Mouse (Mus musculus) lung, postnatal 0 days (tissue): ENCODE data around the gene Nr5a2.

Source experiments
- CTCF ChIP-seq: IDR thresholded peaks from 2 replicates; pipeline ENCODE4 v1.5.1; 2016; ENCODE audit warnings: antibody characterized with exemption, mild to moderate bottlenecking
- EP300 ChIP-seq: IDR thresholded peaks from 2 replicates; pipeline ENCODE4 v1.6.1; 2016; ENCODE audit warnings: antibody characterized with exemption, mild to moderate bottlenecking, control low read depth

DNA sequence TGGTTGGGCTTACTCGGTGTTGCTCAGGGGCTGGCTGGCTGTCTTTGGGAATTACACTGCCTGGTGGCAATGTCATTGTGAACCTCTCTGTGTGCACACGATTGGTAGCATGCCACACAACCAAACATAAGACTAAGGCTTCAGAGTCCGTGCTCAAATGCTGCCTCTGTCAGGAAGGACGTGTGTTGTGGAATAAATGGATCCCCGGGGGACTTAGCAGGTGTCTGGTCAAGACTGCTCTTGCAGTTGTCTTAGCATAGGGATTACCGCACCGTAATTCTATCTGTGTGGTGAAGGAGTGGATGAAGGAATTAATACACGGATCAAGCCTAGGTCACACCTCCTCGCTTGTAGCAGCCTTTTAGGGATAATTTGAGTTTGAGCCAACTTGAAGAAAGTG, 32.8 kb downstream of the Nr5a2 start:
- TF ChIP-seq CTCF (no peak), EP300 (no peak)
